Mouse (Mus musculus): Measurements from ENCODE around the gene Fut8. TPM values are rescaled to one million over a fixed set of nuclear protein-coding genes. Genes with fewer than 3 reads are reported as not detected.
"Not testable (repeated sequence)": the region's sequence is repeated elsewhere in the genome, so short reads cannot be mapped to it uniquely, and the experiment has no call there.

The Fut8 gene
- polyA plus RNA-seq, 1 experiment from 2014 or later: 17.2 TPM

GRCm38 (mm10) chr12:77524014-77524413, 286.1 kb downstream of the Fut8 start:
- H3K4me3 ChIP-seq (ENCODE audit: low read depth, low read length); H3K4me2 ChIP-seq (ENCODE audit: low read length); H3K4me1 ChIP-seq (replicated peaks; ENCODE audit: control insufficient read depth, insufficient read depth, low read length): not testable (repeated sequence)

More at GRCm38 (mm10) chr12:77524014-77524413, 286.1 kb downstream of the Fut8 start:
- H3K27me3 ChIP-seq (replicated peaks; ENCODE audit: control insufficient read depth, insufficient read depth, low read length); H3K36me3 ChIP-seq (ENCODE audit: control insufficient read depth, insufficient read depth, low read length); H3K9ac ChIP-seq (ENCODE audit: low read length); H3K27ac ChIP-seq (ENCODE audit: low read depth); DNase-seq (ENCODE audit: low spot score); ATAC-seq (replicated peaks; ENCODE audit: low FRiP score, low TSS enrichment, low read depth); H3K9me3 ChIP-seq (ENCODE audit: control insufficient read depth, low read length): not testable (repeated sequence)
- WGBS: 75% methylated on average over 2 of the region's 4 CpGs
